Mouse (Mus musculus) ES-Bruce4 (cell line): ENCODE results near the gene Abcc3.

ENCODE experiments used
- CTCF ChIP-seq: IDR thresholded peaks from one replicate; pipeline ENCODE4 v1.8.1; 2011; ENCODE audit warnings: low read depth, low read length
- EP300 ChIP-seq: IDR thresholded peaks from 2 replicates; pipeline ENCODE4 v1.6.1; 2011; ENCODE audit warnings: low read depth, low read length; ENCODE audit not compliant: insufficient read depth

GRCm38 (mm10) chr11:94400996-94401395, 8.2 kb upstream of the Abcc3 start:
- TF ChIP-seq CTCF (no peak), EP300 (no peak)
